21 mouse cellular contexts compared by ENCODE assay signal in the genomic region with DNA sequence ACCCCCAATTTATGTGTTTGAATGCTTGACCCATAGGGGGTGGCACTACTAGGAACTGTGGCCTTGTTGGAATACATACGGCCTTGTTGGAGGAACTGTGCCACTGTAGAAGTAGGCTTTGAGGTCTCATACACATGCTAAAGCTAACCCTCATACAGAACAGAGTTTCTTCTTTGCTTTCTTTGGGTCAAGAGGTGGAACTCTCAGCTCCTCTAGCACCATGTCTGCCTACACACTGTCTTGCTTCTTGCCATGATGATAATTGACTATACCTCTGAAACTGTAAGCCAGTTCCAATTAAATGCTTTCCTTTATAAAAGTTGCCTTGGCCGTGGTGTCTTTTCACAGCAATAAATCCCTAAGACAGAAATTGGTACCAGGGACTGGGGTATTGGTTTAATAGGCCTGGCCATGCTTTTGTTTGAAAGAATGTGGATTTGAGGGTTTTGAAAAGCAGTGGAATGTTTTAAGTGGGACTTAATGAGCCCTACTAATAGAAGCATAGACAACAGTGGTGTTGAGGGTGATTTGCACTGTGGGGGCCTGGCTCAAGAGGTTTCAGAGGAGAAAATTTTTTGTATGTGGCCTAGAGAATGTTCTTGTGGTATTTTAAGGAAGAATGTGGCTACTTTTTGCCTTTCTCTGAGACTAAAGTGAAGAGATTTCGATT.
DNase-seq lines count a peak whose midpoint lies in the region; ATAC-seq lines count a peak whose summit lies in the region.
"Had no signal": no experiment of that assay in that cellular context is flagged by ENCODE, and none has a peak within 500 bp of the region (broad histone marks: within the 10 kb centered on the region; RNA-seq: fewer than 3 reads in every experiment).

No protein-coding gene starts in this region.

- H3K36me3 ChIP-seq in lung, embryonic 15.5 days = no peaks in the 10 kb centered on the region
- no peaks in the 10 kb centered on the region for H3K36me3 ChIP-seq in forebrain, embryonic 16.5 days (ENCODE audit: control insufficient read depth, insufficient read depth)
- H3K36me3 ChIP-seq: heart, embryonic 15.5 days; limb, embryonic 15.5 days; liver, embryonic 15.5 days had no signal

- H3K4me3 ChIP-seq in lung, embryonic 15.5 days = no peak overlapping the region
- no peak overlapping the region for H3K4me3 ChIP-seq in forebrain, embryonic 16.5 days (replicated peaks; ENCODE audit: low read length)
- H3K4me3 ChIP-seq: erythroblast, embryonic 14.5 days; heart, embryonic 15.5 days; layer of hippocampus, adult 2 months; limb, embryonic 15.5 days; liver, embryonic 15.5 days; myocyte had no signal

- H3K9me3 ChIP-seq in lung, embryonic 15.5 days = no peaks in the 10 kb centered on the region
- no peaks in the 10 kb centered on the region for H3K9me3 ChIP-seq in forebrain, embryonic 16.5 days (ENCODE audit: control insufficient read depth, low read length)
- H3K9me3 ChIP-seq: heart, embryonic 15.5 days; limb, embryonic 15.5 days; liver, embryonic 15.5 days had no signal

- no peak overlapping the region for H3K9ac ChIP-seq in lung, embryonic 15.5 days
- no peak overlapping the region for H3K9ac ChIP-seq in forebrain, embryonic 16.5 days (replicated peaks; ENCODE audit: low read depth, low read length)
- H3K9ac ChIP-seq: heart, embryonic 15.5 days; limb, embryonic 15.5 days; liver, embryonic 15.5 days had no signal

- no peaks in the 10 kb centered on the region for H3K4me1 ChIP-seq in lung, embryonic 15.5 days
- H3K4me1 ChIP-seq in forebrain, embryonic 16.5 days (replicated peaks; ENCODE audit: control insufficient read depth, insufficient read depth, low read length) = no peaks in the 10 kb centered on the region
- H3K4me1 ChIP-seq: heart, embryonic 15.5 days; limb, embryonic 15.5 days; liver, embryonic 15.5 days had no signal

- peak; percentile 55; the same call in 1 of the 2 replicates for ATAC-seq in lung, embryonic 15.5 days (ENCODE audit: borderline replicate concordance, extremely low read depth, low FRiP score, low TSS enrichment)
- peak; percentile 62 for ATAC-seq in forebrain, embryonic 16.5 days
- ATAC-seq: hindbrain, postnatal 0 days; intestine, postnatal 0 days had no signal

- no peak overlapping the region for H3K4me2 ChIP-seq in lung, embryonic 15.5 days
- no peak overlapping the region for H3K4me2 ChIP-seq in forebrain, embryonic 16.5 days (ENCODE audit: low read length)
- H3K4me2 ChIP-seq: heart, embryonic 15.5 days; limb, embryonic 15.5 days; liver, embryonic 15.5 days had no signal

- H3K27ac ChIP-seq in lung, embryonic 15.5 days = peak overlapping the region; percentile 69
- no peak overlapping the region for H3K27ac ChIP-seq in forebrain, embryonic 16.5 days (ENCODE audit: low read length)
- H3K27ac ChIP-seq: heart, embryonic 15.5 days; hindbrain, postnatal 0 days; layer of hippocampus, adult 2 months; limb, embryonic 15.5 days; liver, embryonic 15.5 days had no signal

- 53% methylated on average over 3 of the region's 3 CpGs for WGBS in lung, embryonic 15.5 days
- 9% methylated on average over 3 of the region's 3 CpGs for WGBS in forebrain, embryonic 16.5 days

- no peak for DNase-seq in lung, postnatal 25 days (ENCODE audit: low spot score)
- DNase-seq in ZHBTc4 (ENCODE audit: low read depth, low spot score) = peak; percentile 4
- peak; percentile 3 for DNase-seq in embryo, embryonic 9.5 days (ENCODE audit: extremely low spot score)
- DNase-seq in ovary, postnatal 14 days (ENCODE audit: low spot score) = no peak
- DNase-seq in kidney, adult 18-20 months = no peak
- DNase-seq: adrenal gland, adult 8-10 months; cerebellum, adult 9-11 months; gastrocnemius, postnatal 36 days; heart, postnatal 4 days; midbrain, embryonic 14.5 days; thymus, postnatal 36 days had no signal

- no peaks in the 10 kb centered on the region for H3K27me3 ChIP-seq in lung, embryonic 15.5 days
- no peaks in the 10 kb centered on the region for H3K27me3 ChIP-seq in forebrain, embryonic 16.5 days (replicated peaks; ENCODE audit: control insufficient read depth, insufficient read depth, low read length)
- H3K27me3 ChIP-seq: heart, embryonic 15.5 days; limb, embryonic 15.5 days; liver, embryonic 15.5 days had no signal

Comparison
In these comparisons a context has a peak if more than half of its experiments do, and no peak if none do; other contexts are left out.
1. DNase-seq: peak in ZHBTc4 (single experiment) and embryo, embryonic 9.5 days (single experiment); none in lung, postnatal 25 days (single experiment), ovary, postnatal 14 days (single experiment) and kidney, adult 18-20 months (single experiment).